Mouse (Mus musculus): ENCODE results near the gene Klhdc3. TPM values are rescaled to one million over a fixed set of nuclear protein-coding genes. Genes with fewer than 3 reads are reported as not detected.

Gene Klhdc3
- polyA plus RNA-seq, 1 experiment from 2014 or later = 131 TPM

DNA sequence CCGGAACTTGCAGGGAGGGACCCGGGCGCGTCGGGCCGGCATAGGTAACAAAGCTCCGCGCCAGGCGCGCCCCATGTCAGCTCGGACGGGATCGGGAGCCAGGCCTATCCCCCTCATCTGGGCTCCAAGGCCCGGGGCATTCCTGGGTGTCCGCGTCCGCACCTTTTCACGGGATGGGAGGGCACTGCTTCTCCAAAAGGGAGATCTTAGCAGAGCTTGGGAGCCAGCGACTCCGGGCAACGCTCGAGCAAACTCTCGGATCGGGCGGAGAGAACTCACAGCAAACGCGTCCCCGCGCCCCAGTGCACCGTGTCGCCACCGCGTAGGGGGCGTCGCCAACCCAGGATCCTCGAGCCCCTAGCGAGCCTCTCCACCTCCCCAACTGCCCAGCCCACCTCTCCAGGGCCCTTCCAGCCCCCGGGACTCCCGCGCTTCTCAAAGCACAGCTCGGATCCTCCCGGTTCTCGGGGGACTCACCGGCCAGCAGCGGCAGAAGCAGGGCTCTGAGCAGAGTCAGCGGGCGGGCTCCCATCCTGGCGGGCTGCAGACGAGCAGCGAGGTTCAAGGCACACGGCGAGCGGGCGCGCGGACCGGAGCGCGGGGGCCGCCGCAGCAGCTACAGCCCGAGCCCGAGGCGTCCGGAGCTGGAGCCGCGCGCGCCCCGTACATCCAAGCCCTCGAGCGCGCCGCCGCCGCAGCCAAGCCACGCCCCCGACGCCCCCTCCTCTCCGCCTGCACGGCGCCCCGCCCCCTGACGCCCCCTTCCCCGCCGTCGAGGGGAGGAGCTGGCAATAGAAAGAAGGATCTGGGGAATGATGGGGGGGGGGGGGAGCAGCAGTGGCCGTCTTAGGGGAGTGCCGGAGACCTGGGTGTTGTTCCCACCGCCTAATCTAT, 51.7 kb downstream of the Klhdc3 start, which contains the start of gene Ptk7:
Gene Ptk7 (minus strand): TSS at position 714 of the 894 bp plus-strand sequence.
- Histone ChIP-seq H3K4me2 (peak within 1 kb of the TSS; percentile 71), H3K9me3 (replicated peaks) (no peaks in the 10 kb centered on the region), H3K4me3 (replicated peaks) (peak within 1 kb of the TSS; percentile 89), H3K27ac (peak within 1 kb of the TSS; percentile 98), H3K4me1 (peaks cover 68% of the 10 kb centered on the region), H3K27me3 (no peaks in the 10 kb centered on the region), H3K9ac (peak within 1 kb of the TSS; percentile 99), H3K36me3 (peaks cover 24% of the 10 kb centered on the region; the same call in 1 of the 2 replicates)
- ATAC-seq (replicated peaks; ENCODE audit: low FRiP score) = peak; percentile 68
- WGBS = under 1% methylated on average over 89 of the region's 90 CpGs

DNA sequence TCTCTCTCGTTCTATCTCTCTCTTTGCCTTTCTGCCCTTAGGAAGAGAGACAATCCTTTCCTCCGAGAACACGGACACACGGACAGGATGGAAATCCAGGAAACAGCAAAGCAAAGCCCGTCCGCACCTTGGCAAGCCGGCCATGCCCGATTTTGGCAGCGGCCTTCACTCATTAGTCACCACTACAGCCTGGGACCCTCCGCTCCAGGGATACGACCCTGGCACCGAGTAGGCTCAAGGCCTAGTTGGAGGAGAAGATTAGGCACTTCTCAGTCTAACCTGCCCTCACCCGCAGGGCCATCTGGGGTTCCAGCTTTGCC, 52.3 kb downstream of the Klhdc3 start:
- no peaks in the 10 kb centered on the region for H3K9me3 ChIP-seq (replicated peaks)
- H3K9ac ChIP-seq = peak overlapping the region; percentile 99
- under 1% methylated on average over 13 of the region's 13 CpGs for WGBS
- ATAC-seq (replicated peaks; ENCODE audit: low FRiP score) = no peak
- H3K4me2 ChIP-seq = peak overlapping the region; percentile 71
- peak overlapping the region; percentile 89 for H3K4me3 ChIP-seq (replicated peaks)
- peak overlapping the region; percentile 98 for H3K27ac ChIP-seq
- H3K27me3 ChIP-seq = no peaks in the 10 kb centered on the region
- peaks cover 74% of the 10 kb centered on the region for H3K4me1 ChIP-seq
- peaks cover 20% of the 10 kb centered on the region; the same call in 1 of the 2 replicates for H3K36me3 ChIP-seq

DNA sequence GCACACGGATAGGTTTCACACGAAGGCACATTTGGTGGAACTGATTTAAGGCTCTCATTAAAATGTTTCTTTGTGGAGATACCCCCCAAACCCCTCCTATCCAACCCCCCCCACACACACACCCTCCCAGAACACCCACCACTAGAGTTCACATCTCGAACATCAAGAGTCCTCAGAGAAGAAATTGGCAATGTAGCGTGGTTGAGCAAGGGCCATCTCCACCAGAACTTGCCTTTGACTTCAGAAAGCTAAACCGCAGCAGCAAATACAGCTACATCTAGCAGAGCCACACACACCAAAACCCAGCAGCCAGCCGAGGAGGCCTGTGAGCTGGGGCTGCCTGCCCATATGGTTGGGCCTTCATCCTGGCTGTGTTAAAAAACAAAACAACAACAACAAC, 53.3 kb downstream of the Klhdc3 start:
- H3K36me3 ChIP-seq = peaks cover 10% of the 10 kb centered on the region; the same call in 1 of the 2 replicates
- H3K9ac ChIP-seq = peak overlapping the region; percentile 99
- ATAC-seq (replicated peaks; ENCODE audit: low FRiP score) = no peak
- peak overlapping the region; percentile 71 for H3K4me2 ChIP-seq
- no peaks in the 10 kb centered on the region for H3K9me3 ChIP-seq (replicated peaks)
- H3K4me3 ChIP-seq (replicated peaks) = peak overlapping the region; percentile 89
- peak overlapping the region; percentile 98 for H3K27ac ChIP-seq
- peaks cover 84% of the 10 kb centered on the region for H3K4me1 ChIP-seq
- no peaks in the 10 kb centered on the region for H3K27me3 ChIP-seq
- WGBS = 17% methylated on average over 6 of the region's 6 CpGs

DNA sequence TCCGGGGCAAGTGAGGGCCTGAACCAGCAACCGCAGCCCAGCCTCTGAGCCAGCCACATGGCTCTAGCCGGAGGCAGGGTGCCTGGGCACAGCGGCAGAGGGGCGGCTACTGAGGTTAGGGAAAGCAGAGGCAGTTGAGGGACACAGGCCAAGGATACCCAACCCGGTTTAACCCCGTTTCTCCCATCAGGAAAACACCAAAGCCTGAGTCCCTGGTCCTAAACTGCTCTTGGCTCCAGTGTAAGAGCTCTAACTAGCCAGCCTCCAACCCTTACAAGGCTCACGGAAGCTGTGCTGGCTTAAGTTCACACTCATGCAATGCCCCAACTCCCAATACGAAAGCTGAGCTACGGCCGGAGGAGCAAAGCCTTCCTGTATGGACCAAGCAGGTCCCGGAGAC, 56.1 kb downstream of the Klhdc3 start:
- peak overlapping the region; percentile 78 for H3K27ac ChIP-seq
- ATAC-seq (replicated peaks; ENCODE audit: low FRiP score) = no peak
- no peaks in the 10 kb centered on the region for H3K36me3 ChIP-seq
- peak overlapping the region; percentile 71 for H3K4me2 ChIP-seq
- H3K27me3 ChIP-seq = no peaks in the 10 kb centered on the region
- H3K4me1 ChIP-seq = peaks cover 88% of the 10 kb centered on the region
- peak overlapping the region; percentile 1; the same call in 1 of the 2 replicates for H3K9ac ChIP-seq
- H3K9me3 ChIP-seq (replicated peaks) = no peaks in the 10 kb centered on the region
- WGBS = 29% methylated on average over 12 of the region's 12 CpGs
- peak overlapping the region; percentile 24 for H3K4me3 ChIP-seq (replicated peaks)

Other genes starting within 250 kb of the Klhdc3 start
- gene Slc22a7, start 242.5 kb downstream of the Klhdc3 start, polyA plus RNA-seq (2015; fragmentation: Nextera tagmentation; extraction: Ambion mirVana) = not detected in 2 replicates
- gene Ttbk1, start 193.2 kb downstream of the Klhdc3 start, polyA plus RNA-seq (2015; fragmentation: Nextera tagmentation; extraction: Ambion mirVana) = 0.17 and 0.26 TPM in 2 replicates
- 58.0 and 58.5 TPM in 2 replicates for gene Dnph1, start 184.2 kb downstream of the Klhdc3 start, polyA plus RNA-seq (2015; fragmentation: Nextera tagmentation; extraction: Ambion mirVana)
- gene Cul9, start 134.5 kb downstream of the Klhdc3 start, polyA plus RNA-seq (2015; fragmentation: Nextera tagmentation; extraction: Ambion mirVana) = 5.3 and 5.8 TPM in 2 replicates
- gene Srf, start 124.7 kb downstream of the Klhdc3 start, polyA plus RNA-seq (2015; fragmentation: Nextera tagmentation; extraction: Ambion mirVana) = 9.1 and 9.5 TPM in 2 replicates
- gene Ptk7, start 51.4 kb downstream of the Klhdc3 start, polyA plus RNA-seq (2015; fragmentation: Nextera tagmentation; extraction: Ambion mirVana) = 120 and 138 TPM in 2 replicates
- gene Klc4, start 34.9 kb downstream of the Klhdc3 start, polyA plus RNA-seq (2015; fragmentation: Nextera tagmentation; extraction: Ambion mirVana) = 36.9 and 42.4 TPM in 2 replicates
- gene Mrpl2, start 34.7 kb downstream of the Klhdc3 start, polyA plus RNA-seq (2015; fragmentation: Nextera tagmentation; extraction: Ambion mirVana) = 108 and 124 TPM in 2 replicates
- gene Cul7, start 30.6 kb downstream of the Klhdc3 start, polyA plus RNA-seq (2015; fragmentation: Nextera tagmentation; extraction: Ambion mirVana) = 55.5 and 59.2 TPM in 2 replicates
- 63.9 and 65.4 TPM in 2 replicates for gene Rrp36, start 6.6 kb downstream of the Klhdc3 start, polyA plus RNA-seq (2015; fragmentation: Nextera tagmentation; extraction: Ambion mirVana)
- 146 and 147 TPM in 2 replicates for gene Mea1, start 2.1 kb downstream of the Klhdc3 start, polyA plus RNA-seq (2015; fragmentation: Nextera tagmentation; extraction: Ambion mirVana)
- 96.7 and 105 TPM in 2 replicates for gene Ppp2r5d, start 24.2 kb upstream of the Klhdc3 start, polyA plus RNA-seq (2015; fragmentation: Nextera tagmentation; extraction: Ambion mirVana)
- 25.6 and 28.5 TPM in 2 replicates for gene Pex6, start 30.5 kb upstream of the Klhdc3 start, polyA plus RNA-seq (2015; fragmentation: Nextera tagmentation; extraction: Ambion mirVana)
- gene Gnmt, start 48.3 kb upstream of the Klhdc3 start, polyA plus RNA-seq (2015; fragmentation: Nextera tagmentation; extraction: Ambion mirVana) = 1.5 and 2.8 TPM in 2 replicates
- 79.3 and 83.5 TPM in 2 replicates for gene Cnpy3, start 71.3 kb upstream of the Klhdc3 start, polyA plus RNA-seq (2015; fragmentation: Nextera tagmentation; extraction: Ambion mirVana)
- 0.33 and 0.64 TPM in 2 replicates for gene Ptcra, start 82.8 kb upstream of the Klhdc3 start, polyA plus RNA-seq (2015; fragmentation: Nextera tagmentation; extraction: Ambion mirVana)
- gene 2310039H08Rik, start 91.7 kb upstream of the Klhdc3 start, polyA plus RNA-seq (2015; fragmentation: Nextera tagmentation; extraction: Ambion mirVana) = 75.6 and 80.0 TPM in 2 replicates
- 179 and 189 TPM in 2 replicates for gene Rpl7l1, start 101.8 kb upstream of the Klhdc3 start, polyA plus RNA-seq (2015; fragmentation: Nextera tagmentation; extraction: Ambion mirVana)
- 4.2 and 4.9 TPM in 2 replicates for gene Bicral, start 177.6 kb upstream of the Klhdc3 start, polyA plus RNA-seq (2015; fragmentation: Nextera tagmentation; extraction: Ambion mirVana)
- 59.3 and 59.7 TPM in 2 replicates for gene Tbcc, start 209.8 kb upstream of the Klhdc3 start, polyA plus RNA-seq (2015; fragmentation: Nextera tagmentation; extraction: Ambion mirVana)
- gene Prph2, start 229.5 kb upstream of the Klhdc3 start, polyA plus RNA-seq (2015; fragmentation: Nextera tagmentation; extraction: Ambion mirVana) = 0.08 TPM in 1 of 2 replicates, not detected in the other

Data from kidney, embryonic 15.5 days (tissue).